Mouse (Mus musculus) heart, embryonic 16.5 days (tissue): ENCODE results near the gene Sirpb1a. TPM values are rescaled to one million over a fixed set of nuclear protein-coding genes. Genes with fewer than 3 reads are reported as not detected.
"Not testable (repeated sequence)": the region's sequence is repeated elsewhere in the genome, so short reads cannot be mapped to it uniquely, and the experiment has no call there.

Experiments
- ATAC-seq: fragments of 200-750 bp; cut with Nextera tagmentation; replicated peaks from 2 replicates; pipeline ENCODE4 v1.8.0; 2017; ENCODE audit warnings: moderate number of reproducible peaks; ENCODE audit not compliant: insufficient read depth, low FRiP score; ENCODE audit errors: extremely low read depth
- H3K27ac ChIP-seq: fragments of 300-500 bp; sonication (generic); 2 replicates; pipeline ENCODE4 v1.5.1; 2014; ENCODE audit warnings: mild to moderate bottlenecking, low read length, control low read depth, moderate library complexity
- H3K27me3 ChIP-seq: fragments of 300-500 bp; sonication (generic); 2 replicates; pipeline ENCODE4 v1.6.1; 2014; ENCODE audit warnings: low read length, mixed read lengths; ENCODE audit not compliant: control insufficient read depth, insufficient read depth
- H3K36me3 ChIP-seq: fragments of 300-500 bp; sonication (generic); 2 replicates; pipeline ENCODE4 v1.6.1; 2014; ENCODE audit not compliant: control insufficient read depth, insufficient read depth
- H3K4me1 ChIP-seq: fragments of 300-500 bp; sonication (generic); 2 replicates; pipeline ENCODE4 v1.6.1; 2014; ENCODE audit warnings: low read length, mixed read lengths; ENCODE audit not compliant: control insufficient read depth, insufficient read depth
- H3K4me2 ChIP-seq: fragments of 300-500 bp; sonication (generic); 2 replicates; pipeline ENCODE4 v1.6.1; 2014; ENCODE audit warnings: low read depth, mild to moderate bottlenecking, control low read depth, low read length
- H3K4me3 ChIP-seq: fragments of 300-500 bp; sonication (generic); 2 replicates; pipeline ENCODE4 v1.5.1; 2014; ENCODE audit warnings: mild to moderate bottlenecking, control low read depth, low read length
- H3K9ac ChIP-seq: fragments of 300-500 bp; sonication (generic); 2 replicates; pipeline ENCODE4 v1.6.1; 2014; ENCODE audit warnings: low read length, control low read depth
- H3K9me3 ChIP-seq: fragments of 300-500 bp; sonication (generic); replicated peaks from 2 replicates; pipeline ENCODE4 v1.6.1; 2016; ENCODE audit warnings: low read length; ENCODE audit not compliant: control insufficient read depth
- WGBS: fragments of 180-500 bp; shearing (Covaris S2); extraction: QIAGEN DNeasy Blood & Tissue Kit; methylation state at CpG from one replicate; pipeline ENCODE4 v1.1.7; 2014; 5-methylcytosine and 5-hydroxymethylcytosine counted together
- polyA plus RNA-seq: library from polyadenylated mRNA; unstranded; fragments of >200 nt; fragmentation: Nextera tagmentation; extraction: Ambion mirVana; gene quantifications from 2 replicates; pipeline ENCODE4 v1.2.1, GENCODE M21; 2015

Gene Sirpb1a
- polyA plus RNA-seq, result 0.20 TPM in 1 of 2 replicates, not detected in the other

DNA sequence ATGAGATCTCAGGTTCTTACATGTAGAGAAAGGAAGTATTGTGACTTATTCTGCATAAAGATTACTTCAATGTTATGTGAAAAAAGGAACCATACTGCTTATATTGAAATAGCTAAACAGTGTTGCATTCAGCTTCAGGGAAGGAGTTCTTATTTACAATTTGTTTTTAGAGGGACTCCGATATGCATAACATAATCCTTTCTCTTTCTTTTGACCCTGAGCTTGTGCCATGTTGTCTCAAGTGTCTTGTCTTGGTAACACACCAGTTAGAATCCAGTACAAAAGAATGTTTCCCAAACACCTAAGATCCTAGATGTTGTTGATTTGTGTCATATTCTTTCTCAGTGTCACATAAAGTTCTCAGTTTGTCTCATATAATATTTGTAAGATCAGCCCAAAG, at the start of gene Sirpb1a:
Sirpb1a (minus strand) TSS at position 74 of the 400 bp plus-strand sequence.
- not testable (repeated sequence) for H3K9me3 ChIP-seq, H3K9ac ChIP-seq, H3K27ac ChIP-seq, H3K27me3 ChIP-seq, H3K4me3 ChIP-seq, H3K36me3 ChIP-seq, ATAC-seq, H3K4me1 ChIP-seq, H3K4me2 ChIP-seq
- WGBS, result 83% methylated on average over 1 of the region's 1 CpGs

DNA sequence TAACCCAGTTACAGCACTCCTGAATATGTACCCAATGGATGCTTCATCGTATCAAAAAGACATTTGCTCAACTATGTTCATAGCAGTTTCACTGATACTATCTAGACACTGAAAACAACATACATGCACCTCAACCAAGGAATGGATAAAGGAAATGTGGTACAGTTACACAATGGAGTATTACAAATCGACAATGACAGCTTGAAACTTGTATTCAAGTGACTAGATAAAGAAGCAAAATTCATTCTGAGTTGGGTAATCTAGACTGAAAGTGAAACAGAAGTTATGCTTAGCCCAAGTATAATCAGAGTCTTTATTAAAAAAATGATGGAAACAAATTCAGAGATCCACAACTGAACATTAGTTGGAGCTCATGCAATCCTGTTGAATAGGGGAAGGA, 48.5 kb upstream of the Sirpb1a start:
- H3K4me2 ChIP-seq, H3K9me3 ChIP-seq, ATAC-seq, H3K27ac ChIP-seq, H3K9ac ChIP-seq, H3K27me3 ChIP-seq, H3K4me3 ChIP-seq, H3K36me3 ChIP-seq, H3K4me1 ChIP-seq: not testable (repeated sequence)
- WGBS, result 78% methylated on average over 1 of the region's 2 CpGs

DNA sequence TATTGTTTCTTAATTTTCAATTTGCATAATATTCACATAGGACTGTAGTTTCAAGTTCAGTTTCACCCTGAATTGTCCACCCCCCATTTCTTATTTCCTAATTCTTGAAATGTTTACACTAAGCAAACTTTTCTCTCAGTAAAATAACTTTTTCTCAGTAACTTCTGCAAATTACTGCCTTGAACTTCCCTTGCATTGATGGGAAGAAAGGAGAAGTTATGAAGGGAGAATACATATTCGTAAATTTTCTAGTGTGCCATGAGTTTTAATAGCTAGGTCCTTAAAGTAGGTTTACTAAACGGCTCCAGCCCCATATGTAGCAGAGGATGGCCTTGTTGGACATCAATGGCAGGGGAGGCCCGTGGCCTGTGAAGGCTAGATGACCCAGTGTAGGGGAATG, 43.8 kb upstream of the Sirpb1a start:
- ATAC-seq, H3K36me3 ChIP-seq, H3K27ac ChIP-seq, H3K4me2 ChIP-seq, H3K4me3 ChIP-seq, H3K9me3 ChIP-seq, H3K4me1 ChIP-seq, H3K27me3 ChIP-seq, H3K9ac ChIP-seq: not testable (repeated sequence)
- WGBS, result 44% methylated on average over 1 of the region's 3 CpGs

DNA sequence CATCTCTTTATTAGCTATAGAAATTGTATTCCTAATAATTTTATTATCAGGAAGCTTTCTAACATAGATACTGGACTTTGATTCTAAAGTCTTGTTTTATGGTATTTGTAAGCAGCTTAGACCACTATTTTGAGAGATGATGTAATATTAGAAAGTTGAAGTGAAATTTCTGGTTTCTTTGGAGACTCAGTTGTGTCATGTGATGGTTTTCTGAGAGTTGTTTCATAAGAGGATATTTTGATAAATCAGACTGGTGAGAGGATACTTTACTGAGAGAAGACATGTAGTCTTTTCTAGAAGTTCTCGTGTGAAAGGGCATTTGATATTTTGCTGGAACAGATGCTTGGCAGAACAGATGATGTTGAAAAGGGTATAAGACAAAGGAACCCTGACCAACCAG, 17.6 kb upstream of the Sirpb1a start:
- 65% methylated on average over 1 of the region's 1 CpGs for WGBS
- not testable (repeated sequence) for H3K9ac ChIP-seq, H3K4me3 ChIP-seq, H3K4me1 ChIP-seq, H3K4me2 ChIP-seq, ATAC-seq, H3K27me3 ChIP-seq, H3K27ac ChIP-seq, H3K36me3 ChIP-seq, H3K9me3 ChIP-seq

DNA sequence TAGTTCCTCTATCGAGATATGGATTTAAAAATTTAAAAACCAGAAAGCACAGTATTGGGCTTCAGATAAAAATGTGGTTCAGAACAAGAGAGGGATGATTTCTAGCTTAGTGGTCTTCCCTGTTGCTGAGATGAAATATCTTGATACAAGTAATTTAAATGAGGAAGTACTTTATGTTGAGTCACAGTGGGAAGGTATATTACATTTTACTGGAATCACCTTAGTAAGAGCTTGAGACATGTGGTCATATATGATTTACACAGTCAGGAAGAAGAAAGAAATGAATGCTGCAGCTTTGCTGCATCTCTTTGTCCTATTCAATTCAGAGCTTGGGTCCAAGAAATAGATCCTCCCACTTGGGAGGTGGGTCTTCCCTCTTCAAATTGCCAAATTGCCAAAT, 13.5 kb upstream of the Sirpb1a start:
- not testable (repeated sequence) for H3K4me2 ChIP-seq, ATAC-seq, H3K27me3 ChIP-seq, H3K27ac ChIP-seq, H3K4me3 ChIP-seq, H3K36me3 ChIP-seq, H3K9ac ChIP-seq, H3K9me3 ChIP-seq, H3K4me1 ChIP-seq
- 47% methylated on average over 1 of the region's 1 CpGs for WGBS

DNA sequence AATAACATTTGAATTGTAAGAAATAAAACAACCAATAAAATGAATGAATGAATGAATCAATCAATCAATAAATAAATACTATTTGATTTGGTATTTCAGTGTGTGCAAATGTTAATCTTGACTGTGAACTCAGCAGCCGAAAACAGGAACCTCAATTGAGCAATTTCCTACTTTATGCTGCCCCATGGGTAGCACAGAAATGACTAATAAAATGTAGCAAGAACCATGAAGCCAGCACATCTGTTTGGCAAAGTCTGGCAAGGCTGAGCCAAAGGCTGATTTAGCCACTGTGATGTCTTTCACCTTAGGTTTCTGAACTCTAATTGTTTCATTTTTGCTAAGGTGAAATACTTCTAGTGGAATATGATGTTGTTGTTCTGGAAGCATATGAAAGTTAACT, 1.6 kb upstream of the Sirpb1a start:
- Histone ChIP-seq H3K36me3 (no peaks in the 10 kb centered on the region), H3K4me3 (no peak overlapping the region), H3K27ac (no peak overlapping the region), H3K4me2 (no peak overlapping the region), H3K4me1 (no peaks in the 10 kb centered on the region), H3K9ac (no peak overlapping the region), H3K27me3 (no peaks in the 10 kb centered on the region), H3K9me3 (no peaks in the 10 kb centered on the region)
- 63% methylated on average over 1 of the region's 1 CpGs for WGBS
- no peak for ATAC-seq

DNA sequence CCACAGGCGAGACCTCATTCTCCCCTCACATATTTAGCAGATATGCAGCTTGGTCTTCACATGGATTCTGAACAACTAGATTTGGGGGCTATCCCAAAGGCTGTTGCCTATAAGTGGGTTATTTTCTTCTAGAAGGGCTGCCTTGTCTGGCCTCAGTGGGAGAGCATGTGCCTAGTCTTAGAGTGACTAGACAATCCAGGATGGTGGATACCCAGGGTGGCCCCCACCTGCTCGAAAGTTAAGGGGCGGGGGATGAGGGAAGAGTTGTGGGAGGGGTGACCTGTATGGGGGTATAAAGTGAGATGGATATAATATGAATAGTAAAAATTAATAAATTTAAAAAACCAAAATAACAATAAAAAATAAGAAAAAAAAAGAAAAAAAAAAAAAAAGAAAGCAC, 70.6 kb downstream of the Sirpb1a start:
- not testable (repeated sequence) for H3K36me3 ChIP-seq, H3K27ac ChIP-seq, H3K9ac ChIP-seq, H3K4me1 ChIP-seq, H3K9me3 ChIP-seq, H3K4me3 ChIP-seq, H3K4me2 ChIP-seq, H3K27me3 ChIP-seq, ATAC-seq
- WGBS, result 62% methylated on average over 3 of the region's 3 CpGs

DNA sequence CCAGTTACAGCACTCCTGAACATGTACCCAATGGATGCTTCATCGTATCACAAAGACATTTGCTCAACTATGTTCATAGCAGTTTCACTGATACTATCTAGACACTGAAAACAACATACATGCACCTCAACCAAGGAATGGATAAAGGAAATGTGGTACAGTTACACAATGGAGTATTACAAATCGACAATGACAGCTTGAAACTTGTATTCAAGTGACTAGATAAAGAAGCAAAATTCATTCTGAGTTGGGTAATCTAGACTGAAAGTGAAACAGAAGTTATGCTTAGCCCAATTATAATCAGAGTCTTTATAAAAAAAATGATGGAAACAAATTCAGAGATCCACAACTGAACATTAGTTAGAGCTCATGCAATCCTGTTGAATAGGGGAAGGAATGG, 76.0 kb downstream of the Sirpb1a start:
- WGBS, result 86% methylated on average over 1 of the region's 2 CpGs
- not testable (repeated sequence) for H3K27me3 ChIP-seq, H3K9me3 ChIP-seq, H3K4me1 ChIP-seq, H3K36me3 ChIP-seq, ATAC-seq, H3K4me3 ChIP-seq, H3K4me2 ChIP-seq, H3K27ac ChIP-seq, H3K9ac ChIP-seq

DNA sequence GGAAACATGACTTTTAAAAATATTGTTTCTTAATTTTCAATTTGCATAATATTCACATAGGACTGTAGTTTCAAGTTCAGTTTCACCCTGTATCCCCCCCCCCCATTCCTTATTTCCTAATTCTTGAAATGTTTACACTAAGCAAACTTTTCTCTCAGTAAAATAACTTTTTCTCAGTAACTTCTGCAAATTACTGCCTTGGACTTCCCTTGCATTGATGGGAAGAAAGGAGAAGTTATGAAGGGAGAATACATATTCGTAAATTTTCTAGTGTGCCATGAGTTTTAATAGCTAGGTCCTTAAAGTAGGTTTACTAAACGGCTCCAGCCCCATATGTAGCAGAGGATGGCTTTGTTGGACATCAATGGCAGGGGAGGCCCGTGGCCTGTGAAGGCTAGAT, 80.7 kb downstream of the Sirpb1a start:
- 50% methylated on average over 3 of the region's 3 CpGs for WGBS

DNA sequence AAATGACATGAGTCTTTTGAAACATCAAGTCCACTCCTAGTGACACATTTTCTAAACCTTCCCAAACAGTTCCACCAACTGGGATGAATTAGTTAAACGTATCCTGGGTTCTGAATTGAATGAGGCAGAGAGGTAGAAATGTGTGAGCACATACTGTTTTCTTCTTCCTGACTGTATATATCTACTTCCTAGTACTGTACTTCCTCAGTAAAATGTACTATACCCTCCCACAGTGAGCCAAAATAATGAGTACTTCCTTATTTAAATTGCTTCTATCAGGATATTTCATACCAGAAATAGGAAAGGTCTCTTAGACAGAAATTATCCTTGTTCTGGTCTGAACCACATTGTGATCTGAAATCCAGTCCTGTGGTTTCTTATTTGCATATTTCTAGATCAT, 86.0 kb downstream of the Sirpb1a start:
- no peak for ATAC-seq
- Histone ChIP-seq H3K4me2 (no peak overlapping the region), H3K9ac (no peak overlapping the region)

More for the DNA sequence above, 80.7 kb downstream of the Sirpb1a start:
- not testable (repeated sequence) for H3K9me3 ChIP-seq, H3K4me1 ChIP-seq, H3K27me3 ChIP-seq, H3K9ac ChIP-seq, ATAC-seq, H3K4me2 ChIP-seq, H3K36me3 ChIP-seq, H3K27ac ChIP-seq, H3K4me3 ChIP-seq

More for the DNA sequence above, 86.0 kb downstream of the Sirpb1a start:
- Histone ChIP-seq H3K27me3 (no peaks in the 10 kb centered on the region), H3K4me1 (no peaks in the 10 kb centered on the region), H3K4me3 (no peak overlapping the region), H3K9me3 (no peaks in the 10 kb centered on the region), H3K27ac (no peak overlapping the region), H3K36me3 (no peaks in the 10 kb centered on the region)
- WGBS, result 50% methylated on average over 1 of the region's 1 CpGs
